Comparison of ENCODE assay signal across 18 mouse cellular contexts in genomic region chr3:147975500-147975899, GRCm38 (mm10).
"Had no signal": no experiment of that assay in that cellular context is flagged by ENCODE, and none has a peak within 500 bp of the region (broad histone marks: within the 10 kb centered on the region; RNA-seq: fewer than 3 reads in every experiment).

No protein-coding gene starts in this region.

- H3K4me3 ChIP-seq: limb, embryonic 12.5 days; limb, embryonic 15.5 days; neural tube, embryonic 12.5 days had no signal

- H3K36me3 ChIP-seq: limb, embryonic 12.5 days; limb, embryonic 15.5 days; neural tube, embryonic 12.5 days had no signal

- H3K4me1 ChIP-seq: limb, embryonic 12.5 days; limb, embryonic 15.5 days; neural tube, embryonic 12.5 days had no signal

- H3K27me3 ChIP-seq: limb, embryonic 12.5 days; limb, embryonic 15.5 days; neural tube, embryonic 12.5 days had no signal

- DNase-seq: kidney, adult 18-20 months; kidney, adult 9 months; kidney, postnatal 14 days; kidney, postnatal 4 days; left cerebral cortex, postnatal 4 days; liver, postnatal 0 days; lung, embryonic 14.5 days; retina, postnatal 1 day; thymus, adult 18-20 months; thymus, postnatal 36 days had no signal

- H3K27ac ChIP-seq: limb, embryonic 12.5 days; limb, embryonic 15.5 days; liver, embryonic 14.5 days; macrophage; neural tube, embryonic 12.5 days had no signal

- H3K9ac ChIP-seq: limb, embryonic 12.5 days; limb, embryonic 15.5 days; liver, embryonic 14.5 days; liver, postnatal 0 days; lung, embryonic 14.5 days; neural tube, embryonic 12.5 days had no signal

- H3K4me2 ChIP-seq: limb, embryonic 12.5 days; limb, embryonic 15.5 days; liver, embryonic 11.5 days; lung, embryonic 14.5 days; neural tube, embryonic 12.5 days had no signal

- ATAC-seq: intestine, embryonic 16.5 days; liver, postnatal 0 days; lung, postnatal 0 days had no signal

- H3K9me3 ChIP-seq: limb, embryonic 12.5 days; limb, embryonic 15.5 days; neural tube, embryonic 12.5 days had no signal
